Mouse (Mus musculus): ENCODE data around the gene Fadd. TPM values are rescaled to one million over a fixed set of nuclear protein-coding genes. Genes with fewer than 3 reads are reported as not detected.

Fadd gene
- polyA plus RNA-seq, 1 experiment from 2014 or later = 5.7 TPM

GRCm38 (mm10) chr7:144611595-144611994, 29.3 kb upstream of the Fadd start:
- Histone ChIP-seq H3K9me3 (replicated peaks) (no peaks in the 10 kb centered on the region), H3K4me2 (no peak overlapping the region), H3K27ac (no peak overlapping the region), H3K4me1 (replicated peaks) (no peaks in the 10 kb centered on the region), H3K4me3 (replicated peaks) (no peak overlapping the region), H3K27me3 (no peaks in the 10 kb centered on the region), H3K36me3 (no peaks in the 10 kb centered on the region), H3K9ac (no peak overlapping the region)
- 67% methylated on average over 16 of the region's 16 CpGs for WGBS (ENCODE audit: insufficient replicate concordance)
- DNase-seq (no peak), ATAC-seq (ENCODE audit: low read depth) (no peak)

DNA sequence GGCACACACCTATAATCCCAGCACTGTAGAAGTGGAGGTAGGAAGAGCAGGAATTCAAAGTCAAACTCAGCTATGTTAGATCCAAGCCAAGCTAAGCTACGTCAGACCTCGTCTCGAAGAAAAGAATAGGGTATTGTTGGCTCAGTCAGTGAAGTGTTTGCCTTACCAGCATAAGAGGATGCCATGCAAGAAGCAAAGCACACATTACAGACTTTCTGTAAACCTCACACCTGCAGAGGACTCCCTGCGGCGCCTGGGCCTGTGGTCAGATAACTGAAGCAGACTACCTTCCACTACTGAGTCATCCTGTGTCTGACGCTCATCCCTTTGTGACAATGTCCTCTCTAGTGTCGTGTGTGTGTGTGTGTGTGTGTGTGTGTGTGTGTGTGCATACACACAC, 27.3 kb upstream of the Fadd start:
- ATAC-seq (ENCODE audit: low read depth) = no peak
- Histone ChIP-seq H3K4me2 (no peak overlapping the region), H3K4me1 (replicated peaks) (no peaks in the 10 kb centered on the region), H3K4me3 (replicated peaks) (no peak overlapping the region), H3K27ac (no peak overlapping the region), H3K36me3 (no peaks in the 10 kb centered on the region), H3K27me3 (no peaks in the 10 kb centered on the region), H3K9me3 (replicated peaks) (no peaks in the 10 kb centered on the region), H3K9ac (no peak overlapping the region)
- WGBS (ENCODE audit: insufficient replicate concordance) = 64% methylated on average over 7 of the region's 7 CpGs
- DNase-seq = no peak

DNA sequence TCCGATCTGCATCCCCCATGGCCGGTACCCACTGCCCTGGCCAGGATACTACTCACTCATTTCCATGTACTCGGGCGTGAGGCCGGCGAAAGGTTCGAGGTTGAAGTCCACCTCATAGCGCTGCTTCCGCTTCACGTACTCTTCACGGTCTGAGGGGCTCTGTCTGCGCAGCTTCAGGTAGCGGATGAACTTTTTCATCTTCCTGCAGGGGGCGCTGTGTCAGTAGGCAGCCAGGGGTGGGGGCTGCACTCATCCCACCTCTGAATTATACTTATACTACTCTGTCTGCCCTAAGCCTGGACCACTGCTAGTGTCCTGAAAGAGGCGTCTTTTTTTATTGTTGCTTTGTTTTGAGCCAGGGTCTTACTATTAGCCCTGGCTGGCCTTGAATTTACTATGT, 25.6 kb upstream of the Fadd start:
- no peaks in the 10 kb centered on the region for H3K4me1 ChIP-seq (replicated peaks)
- H3K9me3 ChIP-seq (replicated peaks) = no peaks in the 10 kb centered on the region
- DNase-seq (no peak), ATAC-seq (ENCODE audit: low read depth) (no peak)
- no peaks in the 10 kb centered on the region for H3K36me3 ChIP-seq
- no peaks in the 10 kb centered on the region for H3K27me3 ChIP-seq
- H3K4me3 ChIP-seq (replicated peaks) = no peak overlapping the region
- 80% methylated on average over 15 of the region's 15 CpGs for WGBS (ENCODE audit: insufficient replicate concordance)
- no peak overlapping the region for H3K27ac ChIP-seq
- no peak overlapping the region for H3K9ac ChIP-seq
- no peak overlapping the region for H3K4me2 ChIP-seq

GRCm38 (mm10) chr7:144604735-144605134, 22.5 kb upstream of the Fadd start:
- WGBS (ENCODE audit: insufficient replicate concordance) = 50% methylated on average over 4 of the region's 4 CpGs
- ATAC-seq (ENCODE audit: low read depth) (no peak), DNase-seq (no peak)
- Histone ChIP-seq H3K4me3 (replicated peaks) (no peak overlapping the region), H3K27me3 (no peaks in the 10 kb centered on the region), H3K9me3 (replicated peaks) (no peaks in the 10 kb centered on the region), H3K27ac (no peak overlapping the region), H3K36me3 (no peaks in the 10 kb centered on the region), H3K4me1 (replicated peaks) (no peaks in the 10 kb centered on the region), H3K9ac (no peak overlapping the region), H3K4me2 (no peak overlapping the region)

GRCm38 (mm10) chr7:144604291-144604690, 22.0 kb upstream of the Fadd start:
- WGBS (ENCODE audit: insufficient replicate concordance) = 82% methylated on average over 2 of the region's 2 CpGs

GRCm38 (mm10) chr7:144600333-144600900, 18.2 kb upstream of the Fadd start:
- ATAC-seq (ENCODE audit: low read depth) = no peak
- Histone ChIP-seq H3K4me2 (no peak overlapping the region), H3K4me3 (replicated peaks) (no peak overlapping the region), H3K27me3 (no peaks in the 10 kb centered on the region), H3K4me1 (replicated peaks) (no peaks in the 10 kb centered on the region), H3K9ac (no peak overlapping the region), H3K27ac (no peak overlapping the region), H3K9me3 (replicated peaks) (no peaks in the 10 kb centered on the region), H3K36me3 (no peaks in the 10 kb centered on the region)
- whole genome bisulfite sequencing (ENCODE audit: insufficient replicate concordance) = 61% methylated on average over 6 of the region's 6 CpGs
- no peak for DNase-seq

More at GRCm38 (mm10) chr7:144604291-144604690, 22.0 kb upstream of the Fadd start:
- Histone ChIP-seq H3K27ac (no peak overlapping the region), H3K36me3 (no peaks in the 10 kb centered on the region), H3K4me3 (replicated peaks) (no peak overlapping the region), H3K9ac (no peak overlapping the region), H3K27me3 (no peaks in the 10 kb centered on the region), H3K9me3 (replicated peaks) (no peaks in the 10 kb centered on the region), H3K4me1 (replicated peaks) (no peaks in the 10 kb centered on the region), H3K4me2 (no peak overlapping the region)
- ATAC-seq (ENCODE audit: low read depth) (no peak), DNase-seq (no peak)

GRCm38 (mm10) chr7:144589508-144589907, 7.2 kb upstream of the Fadd start:
- no peaks in the 10 kb centered on the region for H3K4me1 ChIP-seq (replicated peaks)
- DNase-seq (no peak), ATAC-seq (ENCODE audit: low read depth) (no peak)

GRCm38 (mm10) chr7:144587291-144587690, 5.0 kb upstream of the Fadd start:
- H3K36me3 ChIP-seq = no peaks in the 10 kb centered on the region
- H3K9me3 ChIP-seq (replicated peaks) = no peaks in the 10 kb centered on the region
- H3K27me3 ChIP-seq = peaks cover 4% of the 10 kb centered on the region
- H3K4me3 ChIP-seq (replicated peaks) = no peak overlapping the region
- H3K4me1 ChIP-seq (replicated peaks) = peaks cover 12% of the 10 kb centered on the region
- WGBS (ENCODE audit: insufficient replicate concordance) = 16% methylated on average over 2 of the region's 2 CpGs
- no peak for DNase-seq
- H3K27ac ChIP-seq = no peak overlapping the region
- no peak overlapping the region for H3K4me2 ChIP-seq
- no peak for ATAC-seq (ENCODE audit: low read depth)
- H3K9ac ChIP-seq = no peak overlapping the region

More at GRCm38 (mm10) chr7:144589508-144589907, 7.2 kb upstream of the Fadd start:
- Histone ChIP-seq H3K27me3 (peaks cover 2% of the 10 kb centered on the region), H3K27ac (no peak overlapping the region), H3K9ac (no peak overlapping the region), H3K9me3 (replicated peaks) (no peaks in the 10 kb centered on the region), H3K4me3 (replicated peaks) (no peak overlapping the region), H3K36me3 (no peaks in the 10 kb centered on the region), H3K4me2 (no peak overlapping the region)
- 53% methylated on average over 3 of the region's 3 CpGs for WGBS (ENCODE audit: insufficient replicate concordance)

DNA sequence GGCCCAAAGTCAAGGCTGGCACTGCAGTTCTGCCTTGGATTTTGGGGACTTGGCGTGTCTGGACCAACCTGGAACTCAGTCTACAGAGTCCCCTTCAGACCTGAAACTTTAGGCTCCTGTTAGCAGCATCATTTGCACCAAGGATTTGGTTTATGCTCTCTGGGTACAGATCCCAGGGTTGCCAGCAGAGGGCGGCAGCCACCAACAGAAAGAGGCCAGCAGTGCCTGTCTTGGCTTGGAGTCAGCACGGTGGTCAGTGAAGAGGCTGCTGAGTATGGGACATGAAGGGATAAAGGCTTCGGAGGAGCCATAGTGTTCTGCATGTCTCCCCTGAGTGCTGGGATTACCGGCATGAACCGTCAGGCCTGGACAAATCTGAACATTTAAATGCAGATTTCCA, 3.4 kb upstream of the Fadd start:
- WGBS (ENCODE audit: insufficient replicate concordance) = 13% methylated on average over 6 of the region's 6 CpGs
- H3K36me3 ChIP-seq = no peaks in the 10 kb centered on the region
- peaks cover 23% of the 10 kb centered on the region for H3K4me1 ChIP-seq (replicated peaks)
- no peak overlapping the region for H3K27ac ChIP-seq
- peaks cover 4% of the 10 kb centered on the region for H3K27me3 ChIP-seq
- DNase-seq (peak; percentile 37), ATAC-seq (ENCODE audit: low read depth) (no peak)
- no peak overlapping the region for H3K4me2 ChIP-seq
- H3K9ac ChIP-seq = no peak overlapping the region
- H3K4me3 ChIP-seq (replicated peaks) = no peak overlapping the region
- H3K9me3 ChIP-seq (replicated peaks) = no peaks in the 10 kb centered on the region

DNA sequence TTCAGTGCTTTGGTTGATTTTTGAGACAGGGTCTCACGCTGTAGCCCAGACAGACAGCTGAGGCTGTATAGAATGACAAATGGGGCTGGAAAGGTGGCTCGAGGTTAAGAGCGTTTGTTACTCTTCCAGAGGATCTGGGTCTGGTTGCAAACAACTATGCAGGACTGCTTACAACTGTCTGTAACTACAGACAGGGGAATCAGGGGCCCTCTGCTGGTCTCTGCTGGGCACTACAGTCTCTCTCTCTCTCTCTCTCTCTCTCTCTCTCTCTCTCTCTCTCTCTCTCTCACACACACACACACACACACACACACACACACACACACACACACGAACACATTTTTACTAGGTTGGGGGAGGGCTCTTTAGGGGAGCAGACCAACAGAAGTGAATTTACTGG, 1.4 kb upstream of the Fadd start:
- H3K27me3 ChIP-seq = peaks cover 4% of the 10 kb centered on the region
- ATAC-seq (ENCODE audit: low read depth) (no peak), DNase-seq (peak; percentile 32)
- H3K27ac ChIP-seq = no peak overlapping the region
- H3K4me3 ChIP-seq (replicated peaks) = no peak overlapping the region
- H3K4me1 ChIP-seq (replicated peaks) = peaks cover 27% of the 10 kb centered on the region
- H3K36me3 ChIP-seq = peaks cover 19% of the 10 kb centered on the region
- 3% methylated on average over 4 of the region's 4 CpGs for WGBS (ENCODE audit: insufficient replicate concordance)
- peak overlapping the region; percentile 86 for H3K4me2 ChIP-seq
- H3K9ac ChIP-seq = no peak overlapping the region
- no peaks in the 10 kb centered on the region for H3K9me3 ChIP-seq (replicated peaks)

GRCm38 (mm10) chr7:144581559-144582283, 542 bp downstream of the Fadd start:
- peak overlapping the region; percentile 86 for H3K4me2 ChIP-seq
- WGBS (ENCODE audit: insufficient replicate concordance) = under 1% methylated on average over 43 of the region's 43 CpGs
- no peaks in the 10 kb centered on the region for H3K9me3 ChIP-seq (replicated peaks)
- H3K9ac ChIP-seq = peak overlapping the region; percentile 81
- H3K27me3 ChIP-seq = peaks cover 4% of the 10 kb centered on the region
- H3K27ac ChIP-seq = peak overlapping the region; percentile 91
- H3K4me1 ChIP-seq (replicated peaks) = peaks cover 27% of the 10 kb centered on the region
- peak overlapping the region; percentile 84 for H3K4me3 ChIP-seq (replicated peaks)
- ATAC-seq (ENCODE audit: low read depth) (peak; percentile 88), DNase-seq (peak; percentile 72)
- H3K36me3 ChIP-seq = peaks cover 19% of the 10 kb centered on the region

- 79% methylated on average over 5 of the region's 5 CpGs for WGBS (ENCODE audit: insufficient replicate concordance)
- Histone ChIP-seq H3K9ac (no peak overlapping the region), H3K4me1 (replicated peaks) (peaks cover 20% of the 10 kb centered on the region), H3K9me3 (replicated peaks) (no peaks in the 10 kb centered on the region), H3K27ac (no peak overlapping the region), H3K36me3 (peaks cover 19% of the 10 kb centered on the region), H3K4me2 (no peak overlapping the region), H3K4me3 (replicated peaks) (no peak overlapping the region), H3K27me3 (no peaks in the 10 kb centered on the region)
- ATAC-seq (ENCODE audit: low read depth) = no peak
- no peak for DNase-seq
Measured at GRCm38 (mm10) chr7:144577876-144578275, 4.4 kb downstream of the Fadd start.
